Mouse (Mus musculus) heart, adult 11 months (tissue): ENCODE results near the gene Ripor2.

ENCODE experiments used
- DNase-seq: peaks from one replicate; pipeline ENCODE4 v3.0.0; 2022

Gene Ripor2

GRCm38 (mm10) chr13:24584841-24585240 is 2.9 kb downstream of the Ripor2 start:
- DNase-seq: no peak

GRCm38 (mm10) chr13:24585369-24585768 is 3.4 kb downstream of the Ripor2 start:
- peak; percentile 3 for DNase-seq

GRCm38 (mm10) chr13:24587192-24587895 is 5.4 kb downstream of the Ripor2 start:
- DNase-seq: peak; percentile 70

- peak; percentile 72 for DNase-seq
These were observed 6.6 kb downstream of the Ripor2 start for GRCm38 (mm10) chr13:24588603-24589002.

GRCm38 (mm10) chr13:24591737-24592136 is 9.7 kb downstream of the Ripor2 start:
- peak; percentile 65 for DNase-seq

- no peak for DNase-seq
These were observed 12.3 kb downstream of the Ripor2 start for GRCm38 (mm10) chr13:24594303-24594702.

GRCm38 (mm10) chr13:24599631-24600041 is 17.6 kb downstream of the Ripor2 start:
- DNase-seq: peak; percentile 90

GRCm38 (mm10) chr13:24602978-24603377 is 21.0 kb downstream of the Ripor2 start:
- DNase-seq: peak; percentile 98

- DNase-seq: peak; percentile 95
These were observed 21.6 kb downstream of the Ripor2 start for GRCm38 (mm10) chr13:24603591-24604009.

GRCm38 (mm10) chr13:24604096-24604495 is 22.1 kb downstream of the Ripor2 start:
- no peak for DNase-seq

GRCm38 (mm10) chr13:24604761-24605591 is 23.0 kb downstream of the Ripor2 start:
- peak; percentile 94 for DNase-seq

- DNase-seq: no peak
These were observed 23.8 kb downstream of the Ripor2 start for GRCm38 (mm10) chr13:24605755-24606154.

GRCm38 (mm10) chr13:24607961-24608360 is 26.0 kb downstream of the Ripor2 start:
- peak; percentile 79 for DNase-seq

- DNase-seq: no peak
These were observed 26.7 kb downstream of the Ripor2 start for GRCm38 (mm10) chr13:24608709-24609108.

GRCm38 (mm10) chr13:24610883-24611282 is 28.9 kb downstream of the Ripor2 start:
- DNase-seq: peak; percentile 64

GRCm38 (mm10) chr13:24613031-24613430 is 31.0 kb downstream of the Ripor2 start:
- peak; percentile 91 for DNase-seq

GRCm38 (mm10) chr13:24613433-24613832 is 31.4 kb downstream of the Ripor2 start:
- peak; percentile 90 for DNase-seq

- DNase-seq: peak; percentile 90
These were observed 32.2 kb downstream of the Ripor2 start for GRCm38 (mm10) chr13:24613927-24614780.

- peak; percentile 88 for DNase-seq
These were observed 34.1 kb downstream of the Ripor2 start for GRCm38 (mm10) chr13:24615921-24616565.

GRCm38 (mm10) chr13:24616645-24617044 is 34.7 kb downstream of the Ripor2 start:
- no peak for DNase-seq

- DNase-seq: peak; percentile 80
These were observed 35.2 kb downstream of the Ripor2 start for GRCm38 (mm10) chr13:24617076-24617798.

- no peak for DNase-seq
These were observed 35.8 kb downstream of the Ripor2 start for GRCm38 (mm10) chr13:24617799-24618130.
